ENCODE assay signal across 10 mouse cellular contexts in genomic region chr8:84743054-84743415, GRCm38 (mm10). TPM values are rescaled to one million over a fixed set of nuclear protein-coding genes. Genes with fewer than 3 reads are reported as not detected.
DNase-seq lines count a peak whose midpoint lies in the region; ATAC-seq and TF ChIP-seq lines count a peak whose summit lies in the region.
"Had no signal": no experiment of that assay in that cellular context is flagged by ENCODE, and none has a peak within 500 bp of the region (broad histone marks: within the 10 kb centered on the region; RNA-seq: fewer than 3 reads in every experiment).

No protein-coding gene starts in this region.

- intact Hi-C loops in heart, adult 2 months (cut with DNase I) = no loop called here
- intact Hi-C loops in gastrocnemius, postnatal 14 days (cut with DNase I; ENCODE audit: low total_unique reads) = no loop called here

- ATAC-seq in midbrain, embryonic 12.5 days (ENCODE audit: low FRiP score, low read depth) = no peak; the same call in 1 of the 2 replicates

- H3K36me3 ChIP-seq in heart, adult 2 months (ENCODE audit: control insufficient read depth, insufficient read depth, low read length) = no peaks in the 10 kb centered on the region; the same call in 1 of the 2 replicates
- H3K36me3 ChIP-seq in hindbrain, embryonic 10.5 days = no peaks in the 10 kb centered on the region
- H3K36me3 ChIP-seq in midbrain, embryonic 12.5 days = no peaks in the 10 kb centered on the region

- H3K27ac ChIP-seq in heart, adult 2 months = peak overlapping the region; percentile 78
- peak overlapping the region; percentile 76 for H3K27ac ChIP-seq in brown adipose tissue, adult 24 weeks (replicated peaks; ENCODE audit: low read depth, low read length)
- peak overlapping the region; percentile 76 for H3K27ac ChIP-seq in hindbrain, embryonic 10.5 days
- H3K27ac ChIP-seq in midbrain, embryonic 12.5 days (replicated peaks) = peak overlapping the region; percentile 63

- TF ChIP-seq POLR2A in heart, adult 2 months (IDR thresholded peaks at IDR 0.05; ENCODE audit: insufficient read depth, low read depth, low read length) = no peak

- H3K4me3 ChIP-seq in heart, adult 2 months = no peak overlapping the region
- H3K4me3 ChIP-seq in brown adipose tissue, adult 24 weeks (ENCODE audit: insufficient read depth, low read depth, low read length) = no peak overlapping the region
- H3K4me3 ChIP-seq in hindbrain, embryonic 10.5 days = peak overlapping the region; percentile 32
- H3K4me3 ChIP-seq in midbrain, embryonic 12.5 days = no peak overlapping the region

- TF ChIP-seq EP300 in heart, adult 2 months (IDR thresholded peaks at IDR 0.05; ENCODE audit: insufficient read depth, low read depth, low read length) = 0 out of 2 replicates have a peak, but pooled peaks have one; percentile 26

- TF ChIP-seq CTCF in heart, adult 2 months (IDR thresholded peaks at IDR 0.05) = no peak

- peak overlapping the region; percentile 34 for H3K4me2 ChIP-seq in midbrain, embryonic 12.5 days (replicated peaks)

- peaks cover 45% of the 10 kb centered on the region for H3K4me1 ChIP-seq in heart, adult 2 months (ENCODE audit: control insufficient read depth, insufficient read depth, low read length)
- H3K4me1 ChIP-seq in brown adipose tissue, adult 24 weeks (ENCODE audit: control insufficient read depth, insufficient read depth, insufficient read length, low read length) = peaks cover 36% of the 10 kb centered on the region
- H3K4me1 ChIP-seq in hindbrain, embryonic 10.5 days (replicated peaks) = peaks cover 79% of the 10 kb centered on the region
- H3K4me1 ChIP-seq in midbrain, embryonic 12.5 days = peaks cover 89% of the 10 kb centered on the region

- H3K79me2 ChIP-seq in heart, adult 2 months (replicated peaks; ENCODE audit: control insufficient read depth, insufficient read depth, low read length) = peaks cover 2% of the 10 kb centered on the region; the same call in 1 of the 2 replicates

- 42% methylated on average over 10 of the region's 10 CpGs for WGBS in heart, adult 2 months
- 3% methylated on average over 10 of the region's 10 CpGs for WGBS in hindbrain, embryonic 10.5 days
- WGBS in midbrain, embryonic 12.5 days = 4% methylated on average over 10 of the region's 10 CpGs

- DNase-seq in heart, adult 2 months = no peak
- DNase-seq in heart, postnatal 4 days = no peak
- DNase-seq in hindbrain, embryonic 10.5 days (ENCODE audit: low spot score) = no peak
- no peak for DNase-seq in right cerebral cortex, postnatal 36 days (ENCODE audit: low spot score in 2 of 2)
- no peak for DNase-seq in left cerebral cortex, adult 18-20 months (ENCODE audit: low spot score in 2 of 2)
- DNase-seq in gastrocnemius, postnatal 14 days = no peak
- DNase-seq: cerebellum, adult 8-10 months; spleen, adult 18-20 months had no signal

- no peaks in the 10 kb centered on the region for H3K27me3 ChIP-seq in heart, adult 2 months (ENCODE audit: control insufficient read depth, insufficient read depth, low read length)
- peaks cover 100% of the 10 kb centered on the region for H3K27me3 ChIP-seq in hindbrain, embryonic 10.5 days (ENCODE audit: insufficient read depth, poor library complexity, severe bottlenecking)
- peaks cover 100% of the 10 kb centered on the region for H3K27me3 ChIP-seq in midbrain, embryonic 12.5 days

- H3K9ac ChIP-seq in heart, adult 2 months (ENCODE audit: low read depth, low read length) = peak overlapping the region; percentile 39
- H3K9ac ChIP-seq in midbrain, embryonic 12.5 days (replicated peaks) = peak overlapping the region; percentile 24; the same call in 1 of the 2 replicates

- no peaks in the 10 kb centered on the region for H3K9me3 ChIP-seq in hindbrain, embryonic 10.5 days
- H3K9me3 ChIP-seq in midbrain, embryonic 12.5 days = no peaks in the 10 kb centered on the region

RNA-seq across cellular contexts. Expression of gene G430095P16Rik, which starts 20.2 kb away (rescaled TPM):
- under 1 TPM in 1 of 2 experiments, not detected in 1; 0.55 TPM for total RNA-seq in heart, adult 2 months (2021)
- 0.70 TPM in 1 of 2 replicates, not detected in the other for polyA plus RNA-seq in heart, adult 2 months (2012; rRNA removed)
- 1 to 10 TPM; 1.1 to 1.3 TPM for total RNA-seq in heart, postnatal 4 days (2021)
- polyA plus RNA-seq in brown adipose tissue, adult 24 weeks (2012; ENCODE audit: insufficient read depth, insufficient read length, missing spikeins) = 1.9 TPM in 1 of 2 replicates, not detected in the other
- polyA plus RNA-seq in hindbrain, embryonic 10.5 days (2016; fragmentation: Nextera tagmentation; extraction: Ambion mirVana) = 0.54 and 1.9 TPM in 2 replicates
- 2.0 and 2.4 TPM in 2 replicates for polyA plus RNA-seq in midbrain, embryonic 12.5 days (2016; fragmentation: Nextera tagmentation; extraction: Ambion mirVana)
- not detected for total RNA-seq in left cerebral cortex, adult 18-20 months (2021)
- total RNA-seq in gastrocnemius, postnatal 14 days (2021) = 1 to 10 TPM in 1 of 2 experiments, under 1 TPM in 1; 0.66 to 1.1 TPM

RNA-seq across cellular contexts. Expression of gene Lyl1, which starts 41.8 kb away (rescaled TPM):
- 1 to 10 TPM; 3.0 to 3.7 TPM for total RNA-seq in heart, adult 2 months (2021)
- polyA plus RNA-seq in heart, adult 2 months (2012; rRNA removed) = 4.0 and 7.7 TPM in 2 replicates
- total RNA-seq in heart, postnatal 4 days (2021) = 10 to 100 TPM in 1 of 2 experiments, 1 to 10 TPM in 1; 9.6 to 10.6 TPM
- polyA plus RNA-seq in brown adipose tissue, adult 24 weeks (2012; ENCODE audit: insufficient read depth, insufficient read length, missing spikeins) = 2.9 and 3.1 TPM in 2 replicates
- polyA plus RNA-seq in hindbrain, embryonic 10.5 days (2016; fragmentation: Nextera tagmentation; extraction: Ambion mirVana) = 5.6 and 6.5 TPM in 2 replicates
- 3.5 and 5.6 TPM in 2 replicates for polyA plus RNA-seq in midbrain, embryonic 12.5 days (2016; fragmentation: Nextera tagmentation; extraction: Ambion mirVana)
- 1 to 10 TPM; 2.6 TPM for total RNA-seq in left cerebral cortex, adult 18-20 months (2021)
- 1 to 10 TPM; 2.7 to 2.9 TPM for total RNA-seq in gastrocnemius, postnatal 14 days (2021)

RNA-seq across cellular contexts. Expression of gene Nacc1, which starts 55.4 kb away (rescaled TPM):
- 10 to 100 TPM; 30.5 to 31.0 TPM for total RNA-seq in heart, adult 2 months (2021)
- 45.3 and 50.5 TPM in 2 replicates for polyA plus RNA-seq in heart, adult 2 months (2012; rRNA removed)
- total RNA-seq in heart, postnatal 4 days (2021) = 10 to 100 TPM; 65.0 to 68.7 TPM
- 19.0 and 22.9 TPM in 2 replicates for polyA plus RNA-seq in brown adipose tissue, adult 24 weeks (2012; ENCODE audit: insufficient read depth, insufficient read length, missing spikeins)
- polyA plus RNA-seq in hindbrain, embryonic 10.5 days (2016; fragmentation: Nextera tagmentation; extraction: Ambion mirVana) = 25.2 and 28.9 TPM in 2 replicates
- 20.8 and 25.0 TPM in 2 replicates for polyA plus RNA-seq in midbrain, embryonic 12.5 days (2016; fragmentation: Nextera tagmentation; extraction: Ambion mirVana)
- 10 to 100 TPM; 93.7 to 99.0 TPM for total RNA-seq in left cerebral cortex, adult 18-20 months (2021)
- total RNA-seq in gastrocnemius, postnatal 14 days (2021) = 10 to 100 TPM; 25.7 to 33.6 TPM

RNA-seq across cellular contexts. Expression of gene Trmt1, which starts 56.9 kb away (rescaled TPM):
- total RNA-seq in heart, adult 2 months (2021) = 10 to 100 TPM; 32.0 to 37.4 TPM
- polyA plus RNA-seq in heart, adult 2 months (2012; rRNA removed) = 39.9 and 50.8 TPM in 2 replicates
- total RNA-seq in heart, postnatal 4 days (2021) = 10 to 100 TPM; 47.4 to 48.8 TPM
- 25.1 and 33.4 TPM in 2 replicates for polyA plus RNA-seq in brown adipose tissue, adult 24 weeks (2012; ENCODE audit: insufficient read depth, insufficient read length, missing spikeins)
- polyA plus RNA-seq in hindbrain, embryonic 10.5 days (2016; fragmentation: Nextera tagmentation; extraction: Ambion mirVana) = 57.8 and 65.9 TPM in 2 replicates
- polyA plus RNA-seq in midbrain, embryonic 12.5 days (2016; fragmentation: Nextera tagmentation; extraction: Ambion mirVana) = 53.6 and 58.8 TPM in 2 replicates
- total RNA-seq in left cerebral cortex, adult 18-20 months (2021) = 100 to 1,000 TPM in 1 of 2 experiments, 10 to 100 TPM in 1; 99.1 to 101 TPM
- total RNA-seq in gastrocnemius, postnatal 14 days (2021) = 10 to 100 TPM; 26.0 to 36.2 TPM

RNA-seq across cellular contexts. Expression of gene Nfix, which starts 57.1 kb away (rescaled TPM):
- 100 to 1,000 TPM; 274 to 297 TPM for total RNA-seq in heart, adult 2 months (2021)
- polyA plus RNA-seq in heart, adult 2 months (2012; rRNA removed) = 49.0 and 68.7 TPM in 2 replicates
- total RNA-seq in heart, postnatal 4 days (2021) = 100 to 1,000 TPM; 189 to 211 TPM
- 74.6 and 78.4 TPM in 2 replicates for polyA plus RNA-seq in brown adipose tissue, adult 24 weeks (2012; ENCODE audit: insufficient read depth, insufficient read length, missing spikeins)
- polyA plus RNA-seq in hindbrain, embryonic 10.5 days (2016; fragmentation: Nextera tagmentation; extraction: Ambion mirVana) = 0.07 and 0.29 TPM in 2 replicates
- polyA plus RNA-seq in midbrain, embryonic 12.5 days (2016; fragmentation: Nextera tagmentation; extraction: Ambion mirVana) = 6.6 and 8.5 TPM in 2 replicates
- total RNA-seq in left cerebral cortex, adult 18-20 months (2021) = 100 to 1,000 TPM; 291 to 300 TPM
- total RNA-seq in gastrocnemius, postnatal 14 days (2021) = 100 to 1,000 TPM; 531 to 566 TPM
